Mouse (Mus musculus): ENCODE results near the gene Slc27a2.

GRCm38 (mm10) chr2:126591304-126591703, 39.1 kb downstream of the Slc27a2 start:
- TF ChIP-seq GATA1 (IDR thresholded peaks at IDR 0.05; ENCODE audit: low read length) = no peak
- TF ChIP-seq TAL1 (IDR thresholded peaks at IDR 0.05; ENCODE audit: low read length) = no peak

All from erythroblast, embryonic 14.5 days (primary cell).